Mouse (Mus musculus): ENCODE data around the gene Fancc. TPM values are rescaled to one million over a fixed set of nuclear protein-coding genes. Genes with fewer than 3 reads are reported as not detected.

Gene Fancc
- total RNA-seq, 4 experiments from 2014 or later: 2.0 to 2.4 (median 2.1) TPM

GRCm38 (mm10) chr13:63421225-63421624, 75.9 kb downstream of the Fancc start:
- DNase-seq (ENCODE audit: low spot score in 2 of 2): no peak

- no peak for DNase-seq (ENCODE audit: low spot score in 2 of 2)
Measured at GRCm38 (mm10) chr13:63418148-63418547, 78.9 kb downstream of the Fancc start.

DNA sequence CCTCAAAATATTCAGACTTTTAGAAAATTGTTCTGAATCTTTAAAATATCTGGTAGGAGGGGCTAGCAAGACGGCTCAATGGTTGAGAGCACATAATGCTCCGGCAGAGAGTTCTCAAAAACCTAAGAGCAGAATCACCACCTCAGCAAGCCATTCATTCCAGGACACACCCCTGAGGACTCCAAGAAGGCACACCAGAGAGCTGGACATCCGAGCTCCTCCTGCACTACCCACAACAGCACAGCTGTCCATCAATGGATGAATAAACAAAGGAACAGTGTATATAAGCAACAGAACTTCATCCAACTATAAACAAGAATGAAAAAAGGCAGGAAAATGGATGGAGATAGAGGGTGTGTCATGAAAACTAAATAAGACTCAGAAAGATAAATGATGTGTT, 80.3 kb downstream of the Fancc start:
- no peak for DNase-seq (ENCODE audit: low spot score in 2 of 2)

GRCm38 (mm10) chr13:63412662-63413061, 84.4 kb downstream of the Fancc start:
- DNase-seq (ENCODE audit: low spot score in 2 of 2): no peak

DNA sequence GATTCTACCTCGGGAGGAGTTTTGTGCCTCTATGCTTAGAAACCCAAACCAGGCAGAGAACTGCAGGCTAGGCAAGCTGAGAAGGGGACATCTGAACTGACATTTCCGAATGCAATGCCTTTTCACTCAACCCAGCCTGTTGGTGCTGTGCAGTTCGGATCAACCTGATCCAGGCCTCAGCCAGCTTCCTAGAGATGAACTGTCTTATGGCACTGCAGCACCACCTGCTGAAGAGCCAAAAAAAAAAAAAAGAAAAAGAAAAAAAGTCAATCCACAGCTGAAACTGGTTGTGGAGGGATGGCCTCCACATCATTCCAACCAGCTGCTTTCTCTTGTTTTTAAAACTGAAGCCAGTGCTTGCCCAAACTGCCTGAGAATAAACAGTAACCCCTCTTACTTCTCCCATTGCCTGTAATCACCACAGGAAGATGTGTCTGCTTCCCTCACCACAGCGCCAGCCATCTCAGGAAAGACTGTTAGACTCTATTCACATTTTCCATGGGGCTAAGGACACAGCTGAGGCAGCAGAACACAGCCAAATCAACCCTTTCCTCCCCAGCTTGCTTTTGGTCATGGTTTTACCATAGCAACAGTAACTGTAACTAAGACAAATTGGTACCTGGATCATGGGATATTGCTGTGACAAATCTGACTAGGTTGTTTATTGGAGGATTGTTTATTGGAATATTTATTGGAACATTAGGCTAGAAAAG, 85.6 kb downstream of the Fancc start:
- no peak for DNase-seq (ENCODE audit: low spot score in 2 of 2)

DNA sequence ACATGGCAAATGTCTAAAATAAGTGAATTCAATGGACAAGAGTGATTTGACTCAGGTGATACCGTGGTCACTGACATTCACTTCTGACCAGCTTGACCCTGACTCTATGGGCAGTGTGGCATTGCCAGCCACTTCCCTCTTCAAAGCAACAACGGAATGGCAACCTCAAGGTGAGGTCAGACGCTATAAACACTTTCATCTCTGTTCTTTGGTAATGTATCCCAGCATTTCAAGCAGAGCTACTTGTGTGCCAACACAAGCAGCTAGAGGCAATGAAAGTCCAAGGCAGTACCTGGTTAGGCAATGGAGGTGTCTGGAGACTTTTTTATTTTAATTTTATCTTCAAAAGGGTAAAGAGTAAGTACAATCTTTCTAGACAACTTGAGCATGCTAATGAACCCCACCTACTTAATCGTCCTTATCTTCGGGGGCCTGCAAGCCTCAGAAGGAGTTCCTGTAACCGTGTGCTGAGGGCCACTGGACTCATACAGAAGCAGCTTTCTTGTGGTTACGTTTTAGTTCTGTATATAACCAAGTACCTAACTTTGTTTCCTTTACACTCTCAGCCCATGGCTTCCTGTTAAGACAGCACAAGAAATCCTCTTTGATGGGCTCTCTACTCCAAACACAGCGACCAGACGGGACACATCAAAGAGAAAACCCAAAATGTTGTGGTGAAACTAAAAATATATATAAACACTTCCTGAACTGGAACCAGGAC, 86.3 kb downstream of the Fancc start:
- no peak for DNase-seq (ENCODE audit: low spot score in 2 of 2)

DNA sequence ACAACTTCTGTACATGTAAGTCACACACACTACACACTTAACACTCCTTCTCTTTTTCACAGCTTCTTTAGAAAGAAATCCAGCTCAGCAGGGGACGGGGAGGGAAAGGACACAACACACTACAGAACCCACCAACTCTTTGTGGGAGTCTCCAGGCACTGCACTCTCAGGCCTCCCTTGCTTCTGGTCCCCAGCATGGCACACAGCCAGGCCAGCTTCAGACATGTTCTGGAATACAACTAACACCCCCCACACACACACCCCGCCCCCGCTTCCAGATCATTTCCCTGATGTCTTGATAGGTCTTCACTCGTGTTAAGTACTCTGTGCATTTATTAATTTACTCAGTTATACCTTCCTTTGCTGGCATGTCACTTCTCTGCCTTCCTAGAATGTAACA, 91.9 kb downstream of the Fancc start:
- DNase-seq (ENCODE audit: low spot score in 2 of 2): no peak

DNA sequence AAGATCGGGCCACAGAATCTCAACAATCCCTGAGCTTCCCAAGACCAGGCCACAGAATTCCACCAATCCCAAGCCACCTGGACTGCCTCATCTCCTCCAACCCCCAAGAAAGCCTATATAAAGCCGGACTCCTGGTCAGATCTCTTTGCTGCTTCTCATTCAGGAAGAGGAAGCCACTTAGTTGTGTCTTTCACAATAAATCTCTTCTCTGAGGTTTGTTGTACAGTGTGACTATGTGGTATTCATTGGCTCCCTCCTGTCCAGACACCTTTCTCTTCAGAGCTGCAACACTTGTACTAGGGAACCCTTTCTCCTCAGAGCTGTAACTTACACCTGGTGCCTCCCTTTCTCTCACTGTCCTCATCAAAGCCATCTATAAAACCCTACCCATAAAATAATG, 92.4 kb downstream of the Fancc start:
- no peak for DNase-seq (ENCODE audit: low spot score in 2 of 2)

GRCm38 (mm10) chr13:63402823-63403222, 94.3 kb downstream of the Fancc start:
- no peak for DNase-seq (ENCODE audit: low spot score in 2 of 2)

GRCm38 (mm10) chr13:63400069-63400468, 97.0 kb downstream of the Fancc start:
- DNase-seq (ENCODE audit: low spot score in 2 of 2): no peak

- no peak for DNase-seq (ENCODE audit: low spot score in 2 of 2)
Measured at GRCm38 (mm10) chr13:63397420-63397819, 99.7 kb downstream of the Fancc start.

DNA sequence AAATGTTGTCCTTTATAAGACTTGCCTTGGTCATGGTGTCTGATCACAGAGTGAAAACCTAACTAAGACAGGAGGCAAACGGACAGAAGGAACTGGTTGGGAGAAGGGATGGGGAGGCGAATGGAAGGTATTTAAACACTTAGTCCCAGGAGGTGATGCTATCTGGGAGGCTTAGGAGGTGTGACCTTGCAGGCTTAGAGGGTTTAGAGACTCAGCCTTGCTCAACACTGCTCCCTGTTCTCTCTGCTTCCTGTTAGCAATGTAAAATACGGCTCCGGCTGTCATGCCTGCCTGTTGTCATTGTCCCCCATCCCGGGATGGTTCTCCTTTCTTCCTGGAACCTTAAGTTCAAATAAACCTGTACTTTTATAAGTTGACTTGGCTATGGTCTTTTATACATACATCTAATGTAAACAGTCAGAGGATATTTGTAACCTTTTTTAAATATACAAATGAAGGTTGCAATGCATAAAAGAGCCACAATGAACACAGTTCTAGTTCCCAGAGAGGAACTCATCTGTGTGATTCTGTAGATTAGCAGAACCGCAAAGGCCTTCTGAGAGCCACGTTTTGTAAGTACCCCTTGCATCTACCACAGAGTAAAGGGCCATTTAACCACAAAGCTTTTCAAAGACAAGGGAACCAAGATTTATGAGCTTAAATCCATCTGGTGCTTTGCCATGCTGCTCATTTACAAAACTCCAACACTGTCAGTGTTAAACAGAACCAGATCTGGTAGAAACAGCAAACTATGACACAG, 102.6 kb downstream of the Fancc start:
- DNase-seq (ENCODE audit: low spot score in 2 of 2): no peak

DNA sequence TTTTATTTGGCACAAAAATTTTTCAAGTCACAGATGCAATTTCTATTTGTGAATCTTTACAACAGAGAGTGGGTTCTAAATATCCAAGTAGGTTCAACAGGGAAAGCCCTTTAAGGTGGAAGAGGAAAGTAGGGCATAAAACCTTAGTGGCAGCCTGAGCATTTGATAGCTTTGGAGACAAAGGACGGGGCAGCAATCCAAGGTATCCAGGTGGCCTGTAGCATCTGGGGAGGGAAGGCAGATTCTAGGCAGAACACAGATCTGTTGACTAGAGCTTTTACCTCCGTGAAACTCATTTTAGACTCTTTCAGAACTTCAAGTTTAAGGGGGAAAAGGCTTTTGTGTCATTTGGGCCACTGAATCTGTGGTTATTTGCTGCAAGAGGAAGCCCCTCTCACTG, 111.8 kb downstream of the Fancc start:
- no peak for DNase-seq (ENCODE audit: low spot score in 2 of 2)

GRCm38 (mm10) chr13:63384775-63385174, 112.3 kb downstream of the Fancc start:
- DNase-seq (ENCODE audit: low spot score in 2 of 2): no peak

DNA sequence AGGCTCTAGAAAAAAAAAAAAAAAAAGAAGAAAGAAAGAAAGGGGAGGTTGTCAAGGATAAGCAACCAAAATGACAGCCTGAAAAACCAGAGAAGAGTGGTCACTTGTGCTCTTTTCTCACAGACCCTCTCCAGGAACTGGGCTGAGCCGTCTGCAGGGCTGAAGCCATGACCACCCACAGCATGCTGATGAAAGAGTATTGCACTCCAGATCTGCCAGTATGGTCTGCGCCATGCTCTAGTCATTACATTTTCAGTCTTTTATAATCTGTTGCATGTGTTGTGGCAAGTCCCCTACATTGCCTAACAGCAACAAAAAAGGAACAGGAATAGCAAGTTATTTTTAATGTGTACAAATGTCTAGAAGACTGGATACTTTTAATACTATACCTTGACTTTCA, 114.9 kb downstream of the Fancc start:
- DNase-seq (ENCODE audit: low spot score in 2 of 2): no peak

- DNase-seq (ENCODE audit: low spot score in 2 of 2): no peak
Measured at GRCm38 (mm10) chr13:63373460-63374166, 123.5 kb downstream of the Fancc start.

GRCm38 (mm10) chr13:63361755-63362154, 135.3 kb downstream of the Fancc start:
- no peak for DNase-seq (ENCODE audit: low spot score in 2 of 2)

DNA sequence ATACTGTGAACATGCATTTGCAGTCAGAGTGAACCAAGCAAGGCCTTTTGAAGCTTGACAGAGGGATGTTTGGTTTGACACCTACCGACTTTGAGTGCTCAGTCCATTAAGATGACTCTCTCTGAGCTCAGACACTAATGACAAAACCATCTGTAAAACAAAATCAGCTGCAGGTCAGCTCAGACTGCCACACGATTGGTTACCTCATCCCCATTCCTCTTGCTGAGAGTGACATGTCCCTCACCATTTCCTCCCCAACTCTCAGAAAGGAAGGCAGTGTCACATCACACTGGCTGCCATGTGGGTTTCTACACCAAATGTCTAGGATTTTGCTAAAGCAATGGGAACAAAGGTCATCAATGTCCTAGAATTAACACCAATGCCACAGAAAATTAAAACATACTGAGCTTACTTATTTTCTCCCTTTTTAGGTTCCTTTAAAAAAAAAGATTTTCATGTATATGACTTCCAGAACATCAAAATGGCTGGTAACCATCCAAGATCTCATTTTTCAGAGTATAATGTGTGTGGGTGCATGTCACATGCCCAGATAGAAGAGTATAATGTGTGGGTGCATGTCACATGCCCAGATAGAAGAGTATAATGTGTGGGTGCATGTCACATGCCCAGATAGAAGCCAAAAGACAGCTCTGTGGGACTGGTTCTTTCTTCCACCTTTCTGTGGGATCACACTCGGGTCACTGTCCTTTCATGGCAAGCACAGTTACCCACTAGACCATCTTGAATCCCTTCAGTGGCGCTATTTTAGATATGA, 136.8 kb downstream of the Fancc start:
- no peak for DNase-seq (ENCODE audit: low spot score in 2 of 2)

GRCm38 (mm10) chr13:63359393-63359792, 137.7 kb downstream of the Fancc start:
- no peak for DNase-seq (ENCODE audit: low spot score in 2 of 2)

DNA sequence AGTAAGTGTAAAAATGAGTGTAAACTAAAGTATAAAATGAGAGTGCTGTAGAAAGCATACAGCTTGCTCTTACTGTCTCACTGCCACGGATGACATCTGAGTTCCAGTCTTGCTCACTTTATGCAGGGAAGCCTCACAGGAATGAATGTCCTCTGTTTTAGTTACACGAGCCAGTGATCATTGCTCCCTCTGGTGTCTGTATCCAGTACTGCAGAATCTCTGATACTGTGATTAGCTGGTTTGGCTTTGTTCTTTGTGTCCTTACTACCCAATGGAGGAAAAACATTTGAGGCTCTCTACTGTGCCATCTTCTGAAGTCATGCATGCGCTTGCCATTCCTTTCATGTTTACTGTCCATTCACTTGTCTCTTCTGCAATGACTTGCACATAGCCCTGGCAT, 140.5 kb downstream of the Fancc start:
- peak in 1 of 2 experiments; percentile 10 for DNase-seq (ENCODE audit: low spot score in 2 of 2)

- no peak for DNase-seq (ENCODE audit: low spot score in 2 of 2)
Measured at GRCm38 (mm10) chr13:63356101-63356500, 141.0 kb downstream of the Fancc start.
